Mouse (Mus musculus) megakaryocyte, embryonic 14.5 days (primary cell): ENCODE measurements around the gene Fgf6. TPM values are rescaled to one million over a fixed set of nuclear protein-coding genes. Genes with fewer than 3 reads are reported as not detected.

Source experiments
- H3K27me3 ChIP-seq: replicated peaks from 2 replicates; pipeline ENCODE3; 2012; ENCODE audit warnings: inconsistent platforms
- H3K36me3 ChIP-seq: replicated peaks from 2 replicates; pipeline ENCODE3; 2012; ENCODE audit warnings: low read length, inconsistent platforms, mixed read lengths
- H3K4me1 ChIP-seq: 2 replicates; pipeline ENCODE4 v1.6.1; 2012; ENCODE audit warnings: inconsistent platforms
- H3K4me3 ChIP-seq: replicated peaks from 2 replicates; pipeline ENCODE3; 2012; ENCODE audit warnings: moderate library complexity, mild to moderate bottlenecking, inconsistent platforms
- H3K9me3 ChIP-seq: 2 replicates; pipeline ENCODE4 v1.6.1; 2012; ENCODE audit warnings: inconsistent platforms
- FLI1 ChIP-seq: IDR thresholded peaks from 2 replicates; pipeline ENCODE4 v1.6.1; 2012; ENCODE audit warnings: low read length, inconsistent platforms, mixed read lengths
- GATA1 ChIP-seq: IDR thresholded peaks from 3 replicates; pipeline ENCODE4 v1.6.1; 2012; ENCODE audit warnings: mixed read lengths, low read length, inconsistent platforms, borderline replicate concordance
- polyA plus RNA-seq: library from polyadenylated mRNA; stranded (reverse); fragments of >175 nt; gene quantifications from 2 replicates; pipeline ENCODE4 v1.2.3, GENCODE M21; 2012; ENCODE audit warnings: low replicate concordance; ENCODE audit not compliant: insufficient read depth

Fgf6 gene
- polyA plus RNA-seq: 0.02 TPM in 1 of 2 replicates, not detected in the other

DNA sequence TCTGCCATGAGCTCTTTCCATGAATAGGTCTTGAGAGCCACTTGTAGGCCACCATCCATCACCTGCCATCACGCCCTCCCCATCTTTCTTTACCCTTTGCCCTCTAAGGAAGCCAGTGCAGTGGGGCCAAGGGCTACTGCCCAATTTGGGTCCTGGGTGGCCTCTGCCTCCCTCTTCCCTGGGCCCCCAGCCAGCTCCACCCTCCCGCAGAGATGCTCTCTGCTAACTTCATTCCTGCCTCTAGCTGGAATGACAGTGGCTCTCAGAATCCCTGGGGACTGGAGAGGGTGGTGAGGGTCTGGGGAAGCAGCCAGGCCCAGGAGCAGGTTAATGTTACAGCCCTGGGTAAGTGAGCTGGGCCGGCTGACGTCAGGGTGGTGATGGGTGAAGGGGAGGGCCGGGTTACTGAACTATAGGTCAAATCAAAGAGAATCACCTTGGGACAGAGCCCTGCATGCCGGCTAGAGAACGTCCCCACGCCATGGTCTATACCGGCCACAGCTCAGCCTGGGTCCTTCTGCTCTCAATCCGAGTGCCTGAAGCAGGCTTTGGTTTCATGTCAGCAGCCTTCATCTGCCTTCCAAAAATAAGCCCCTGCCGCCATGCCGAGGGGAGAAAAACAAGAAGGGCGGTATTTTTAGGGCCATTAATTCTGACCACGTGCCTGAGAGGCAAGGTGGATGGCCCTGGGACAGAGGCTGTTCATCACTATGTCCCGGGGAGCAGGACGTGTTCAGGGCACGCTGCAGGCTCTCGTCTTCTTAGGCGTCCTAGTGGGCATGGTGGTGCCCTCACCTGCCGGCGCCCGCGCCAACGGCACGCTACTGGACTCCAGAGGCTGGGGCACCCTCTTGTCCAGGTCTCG is at the start of gene Fgf6:
TSS of gene Fgf6 (plus strand) at position 681 of the 865 bp plus-strand sequence.
- Histone ChIP-seq H3K27me3 (peaks cover 27% of the 10 kb centered on the region), H3K4me1 (peaks cover 46% of the 10 kb centered on the region), H3K36me3 (no peaks in the 10 kb centered on the region), H3K9me3 (0 out of 2 replicates have a peak, but pooled peaks cover 4% of the 10 kb centered on the region), H3K4me3 (no peak within 1 kb of the TSS)
- TF ChIP-seq FLI1 (no peak), GATA1 (no peak)

GRCm38 (mm10) chr6:126966241-126967026 is 49.0 kb upstream of the Fgf6 start:
- TF ChIP-seq GATA1: no peak
- no peak for TF ChIP-seq FLI1
- Histone ChIP-seq H3K4me1 (peaks cover 73% of the 10 kb centered on the region), H3K36me3 (peaks cover 89% of the 10 kb centered on the region), H3K27me3 (no peaks in the 10 kb centered on the region), H3K4me3 (no peak overlapping the region), H3K9me3 (no peaks in the 10 kb centered on the region)

GRCm38 (mm10) chr6:126981539-126982234 is 33.7 kb upstream of the Fgf6 start:
- Histone ChIP-seq H3K4me3 (peak overlapping the region; percentile 47), H3K36me3 (peaks cover 39% of the 10 kb centered on the region), H3K27me3 (no peaks in the 10 kb centered on the region), H3K9me3 (peaks cover 3% of the 10 kb centered on the region; the same call in 1 of the 2 replicates), H3K4me1 (peaks cover 86% of the 10 kb centered on the region)
- TF ChIP-seq FLI1 (no peak), GATA1 (no peak; the same call in 2 of the 3 replicates)

DNA sequence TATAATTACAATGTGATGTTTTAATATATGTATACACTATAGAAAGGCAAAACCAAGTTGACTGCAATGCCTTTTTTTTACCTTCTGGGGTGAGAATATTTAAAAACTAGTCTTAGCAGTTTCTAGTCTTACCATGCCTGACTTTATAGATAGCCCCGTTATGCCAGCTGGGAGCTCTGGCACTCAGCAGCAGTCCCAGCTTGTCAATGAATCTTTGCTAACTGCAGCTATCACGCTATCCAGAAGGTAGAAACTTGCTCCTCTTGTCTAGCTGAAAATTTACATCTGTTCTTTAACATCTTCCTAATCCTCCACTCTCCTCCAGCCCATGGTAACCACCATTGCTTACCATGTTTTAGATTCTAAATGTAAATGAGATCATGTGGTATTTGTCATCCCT is 21.7 kb upstream of the Fgf6 start:
- no peak overlapping the region for H3K4me3 ChIP-seq
- peaks cover 14% of the 10 kb centered on the region for H3K9me3 ChIP-seq
- no peaks in the 10 kb centered on the region for H3K27me3 ChIP-seq
- no peak for TF ChIP-seq FLI1
- TF ChIP-seq GATA1: no peak
- peaks cover 23% of the 10 kb centered on the region for H3K4me1 ChIP-seq
- H3K36me3 ChIP-seq: peaks cover 19% of the 10 kb centered on the region

DNA sequence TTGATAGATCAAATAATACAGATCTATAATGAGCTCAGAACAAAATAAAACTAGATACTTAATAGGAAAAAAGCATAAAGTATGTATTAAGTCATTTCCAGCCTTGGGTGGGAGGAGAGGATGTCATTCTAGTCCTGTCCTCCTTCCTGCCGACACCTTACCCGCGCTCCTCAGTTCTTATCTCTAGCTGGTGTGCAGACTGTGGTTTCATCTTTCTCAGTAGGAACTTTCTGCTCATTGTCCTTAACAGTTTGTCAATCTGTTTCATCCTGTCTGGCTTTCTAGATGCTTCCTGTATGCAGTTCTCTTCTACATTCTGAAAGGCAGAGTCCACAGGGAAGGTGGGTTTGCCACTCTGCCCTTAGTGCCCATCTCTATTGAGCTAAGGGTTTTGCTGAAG is 19.9 kb upstream of the Fgf6 start:
- H3K27me3 ChIP-seq: no peaks in the 10 kb centered on the region
- H3K4me1 ChIP-seq: peaks cover 23% of the 10 kb centered on the region
- peaks cover 8% of the 10 kb centered on the region; the same call in 1 of the 2 replicates for H3K9me3 ChIP-seq
- TF ChIP-seq GATA1: no peak
- no peak for TF ChIP-seq FLI1
- no peak overlapping the region for H3K4me3 ChIP-seq
- H3K36me3 ChIP-seq: peaks cover 15% of the 10 kb centered on the region

- TF ChIP-seq GATA1: no peak
- peaks cover 23% of the 10 kb centered on the region for H3K4me1 ChIP-seq
- peaks cover 8% of the 10 kb centered on the region; the same call in 1 of the 2 replicates for H3K9me3 ChIP-seq
- no peaks in the 10 kb centered on the region for H3K27me3 ChIP-seq
- peaks cover 15% of the 10 kb centered on the region for H3K36me3 ChIP-seq
- peak overlapping the region; percentile 71 for H3K4me3 ChIP-seq
Observed at GRCm38 (mm10) chr6:126996399-126996798, 19.0 kb upstream of the Fgf6 start.

DNA sequence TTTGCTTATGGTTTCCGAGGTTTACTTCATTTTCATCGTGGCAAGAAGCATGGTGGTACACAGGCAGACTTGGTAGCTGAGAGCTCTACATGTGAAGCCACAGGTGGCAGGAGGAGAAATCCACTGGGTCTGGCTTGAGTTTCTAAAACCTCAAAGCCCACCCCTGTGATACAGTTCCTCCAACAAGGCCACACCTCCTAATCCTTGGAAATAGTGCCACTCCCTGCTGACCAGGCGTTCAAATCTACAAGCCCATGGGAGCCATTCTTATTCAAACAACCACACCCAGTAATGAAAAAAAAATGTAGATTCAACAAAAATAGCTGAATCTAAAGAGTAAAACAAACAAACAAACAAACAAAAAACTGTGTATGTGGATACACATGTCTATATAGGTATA is 9.7 kb upstream of the Fgf6 start:
- TF ChIP-seq GATA1: no peak
- TF ChIP-seq FLI1: no peak
- Histone ChIP-seq H3K4me1 (peaks cover 41% of the 10 kb centered on the region), H3K27me3 (no peaks in the 10 kb centered on the region), H3K4me3 (no peak overlapping the region), H3K36me3 (peaks cover 4% of the 10 kb centered on the region), H3K9me3 (peaks cover 5% of the 10 kb centered on the region)

DNA sequence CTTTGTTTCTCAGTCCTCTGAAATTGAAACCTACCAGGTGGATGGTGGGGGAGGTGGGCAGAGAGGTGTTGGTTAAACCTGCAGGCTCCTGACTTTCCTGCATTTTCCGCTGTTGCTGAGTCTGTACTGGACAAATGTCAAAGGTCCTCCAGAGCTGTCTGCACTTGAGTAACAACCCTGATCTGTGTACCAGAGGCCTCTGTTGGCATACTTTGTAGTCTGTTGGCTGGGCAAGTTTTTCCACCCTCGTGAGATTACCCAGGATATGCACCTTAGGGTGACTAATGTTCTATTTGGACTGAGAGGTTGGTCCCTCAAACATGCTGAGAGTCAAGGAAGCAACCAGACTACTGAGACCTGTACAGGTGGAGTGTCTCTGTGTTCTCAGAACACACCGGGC is 8.8 kb upstream of the Fgf6 start:
- Histone ChIP-seq H3K36me3 (peaks cover 4% of the 10 kb centered on the region), H3K9me3 (peaks cover 5% of the 10 kb centered on the region), H3K4me1 (peaks cover 45% of the 10 kb centered on the region), H3K27me3 (peaks cover 3% of the 10 kb centered on the region), H3K4me3 (no peak overlapping the region)
- TF ChIP-seq FLI1 (no peak), GATA1 (no peak)

GRCm38 (mm10) chr6:127010021-127010420 is 5.4 kb upstream of the Fgf6 start:
- H3K4me1 ChIP-seq: peaks cover 43% of the 10 kb centered on the region
- peak overlapping the region; percentile 14 for H3K4me3 ChIP-seq
- H3K36me3 ChIP-seq: no peaks in the 10 kb centered on the region
- TF ChIP-seq FLI1 (no peak), GATA1 (no peak)
- H3K9me3 ChIP-seq: 0 out of 2 replicates have a peak, but pooled peaks cover 4% of the 10 kb centered on the region
- peaks cover 16% of the 10 kb centered on the region for H3K27me3 ChIP-seq
